Comparison of ENCODE assay signal across 25 mouse cellular contexts in the genomic region with DNA sequence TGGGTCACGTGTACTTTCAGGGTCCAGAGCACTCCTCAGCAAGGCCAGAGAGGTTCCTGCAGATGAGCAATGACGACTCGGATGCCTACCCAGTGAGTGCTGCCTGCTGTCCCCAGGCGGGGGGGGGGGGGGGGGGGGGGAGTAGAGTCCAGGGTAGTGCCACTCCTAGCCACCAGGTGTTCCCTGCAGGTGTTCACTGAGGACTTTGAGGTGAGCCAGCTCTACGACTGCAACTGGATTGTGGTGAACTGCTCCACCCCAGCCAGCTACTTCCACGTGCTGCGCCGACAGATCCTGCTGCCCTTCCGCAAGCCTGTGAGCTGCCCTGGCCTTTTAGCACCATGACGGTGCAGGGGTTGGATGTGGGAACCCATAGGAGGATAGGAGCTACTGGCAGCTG. TPM values are rescaled to one million over a fixed set of nuclear protein-coding genes. Genes with fewer than 3 reads are reported as not detected.
A peak's percentile ranks its signal among the peaks of the same experiment; 100 is the strongest.
DNase-seq lines count a peak whose midpoint lies in the region; ATAC-seq lines count a peak whose summit lies in the region.
"Had no signal": no experiment of that assay in that cellular context is flagged by ENCODE, and none has a peak within 500 bp of the region (broad histone marks: within the 10 kb centered on the region; RNA-seq: fewer than 3 reads in every experiment).

No protein-coding gene starts in this region.

- H3K27me3 ChIP-seq in lung, embryonic 15.5 days, result no peaks in the 10 kb centered on the region
- H3K27me3 ChIP-seq in neural tube, embryonic 15.5 days (replicated peaks), result no peaks in the 10 kb centered on the region
- H3K27me3 ChIP-seq: embryonic facial prominence, embryonic 13.5 days; embryonic facial prominence, embryonic 15.5 days; forebrain, embryonic 12.5 days had no signal

- H3K36me3 ChIP-seq in lung, embryonic 15.5 days, result no peaks in the 10 kb centered on the region
- peaks cover 26% of the 10 kb centered on the region for H3K36me3 ChIP-seq in neural tube, embryonic 15.5 days

- peak; percentile 11; the same call in 1 of the 2 replicates for ATAC-seq in lung, embryonic 15.5 days (ENCODE audit: borderline replicate concordance, extremely low read depth, low FRiP score, low TSS enrichment)
- no peak for ATAC-seq in neural tube, embryonic 15.5 days (ENCODE audit: low FRiP score)
- ATAC-seq: forebrain, embryonic 14.5 days; forebrain, embryonic 16.5 days had no signal

- no peak overlapping the region for H3K4me2 ChIP-seq in lung, embryonic 15.5 days
- no peak overlapping the region for H3K4me2 ChIP-seq in neural tube, embryonic 15.5 days
- H3K4me2 ChIP-seq: embryonic facial prominence, embryonic 13.5 days; embryonic facial prominence, embryonic 15.5 days; forebrain, embryonic 12.5 days had no signal

- DNase-seq in adrenal gland, postnatal 14 days, result peak; percentile 12
- DNase-seq in adrenal gland, adult 8-10 months, result no peak
- DNase-seq in lung, postnatal 4 days, result no peak
- DNase-seq: adrenal gland, postnatal 10 days; adrenal gland, postnatal 36 days; cerebellum, adult 11 months; cerebellum, adult 18-20 months; cerebellum, adult 8-10 months; cerebellum, adult 9-11 months; cerebellum, postnatal 14 days; cerebellum, postnatal 36 days; embryo, embryonic 11 days had no signal

- WGBS in lung, embryonic 15.5 days, result 73% methylated on average over 9 of the region's 10 CpGs
- 87% methylated on average over 9 of the region's 10 CpGs for WGBS in neural tube, embryonic 15.5 days

- H3K27ac ChIP-seq in lung, embryonic 15.5 days, result no peak overlapping the region
- no peak overlapping the region for H3K27ac ChIP-seq in neural tube, embryonic 15.5 days (replicated peaks)
- H3K27ac ChIP-seq: embryonic facial prominence, embryonic 13.5 days; embryonic facial prominence, embryonic 15.5 days; forebrain, embryonic 10.5 days; forebrain, embryonic 12.5 days had no signal

- no peaks in the 10 kb centered on the region for H3K4me1 ChIP-seq in lung, embryonic 15.5 days
- H3K4me1 ChIP-seq in neural tube, embryonic 15.5 days, result no peaks in the 10 kb centered on the region
- H3K4me1 ChIP-seq: embryonic facial prominence, embryonic 13.5 days; embryonic facial prominence, embryonic 15.5 days; forebrain, embryonic 10.5 days; forebrain, embryonic 12.5 days had no signal

- H3K9me3 ChIP-seq in lung, embryonic 15.5 days, result no peaks in the 10 kb centered on the region
- H3K9me3 ChIP-seq in neural tube, embryonic 15.5 days (replicated peaks), result no peaks in the 10 kb centered on the region
- H3K9me3 ChIP-seq: embryonic facial prominence, embryonic 13.5 days; embryonic facial prominence, embryonic 15.5 days; forebrain, embryonic 10.5 days; forebrain, embryonic 12.5 days had no signal

- no peak overlapping the region for H3K4me3 ChIP-seq in lung, embryonic 15.5 days
- no peak overlapping the region for H3K4me3 ChIP-seq in neural tube, embryonic 15.5 days (replicated peaks)
- H3K4me3 ChIP-seq: embryonic facial prominence, embryonic 13.5 days; embryonic facial prominence, embryonic 15.5 days; erythroblast, embryonic 14.5 days; forebrain, embryonic 10.5 days; forebrain, embryonic 12.5 days had no signal

- no peak overlapping the region for H3K9ac ChIP-seq in lung, embryonic 15.5 days
- H3K9ac ChIP-seq in neural tube, embryonic 15.5 days (replicated peaks), result no peak overlapping the region
- H3K9ac ChIP-seq: embryonic facial prominence, embryonic 13.5 days; embryonic facial prominence, embryonic 15.5 days; forebrain, embryonic 12.5 days had no signal

RNA-seq across cellular contexts. Expression of a gene that starts 22.9 kb away (rescaled TPM):
- 7.6 and 8.0 TPM in 2 replicates for total RNA-seq in adrenal gland, postnatal 14 days (2021)
- 10 to 100 TPM; 12.2 to 18.3 (median 15.2) TPM for total RNA-seq in adrenal gland, adult 8-10 months (2022)
- 10.1 and 10.3 TPM in 2 replicates for polyA plus RNA-seq in lung, embryonic 15.5 days (2015; fragmentation: Nextera tagmentation; extraction: Ambion mirVana)
- polyA plus RNA-seq in neural tube, embryonic 15.5 days (2015; fragmentation: Nextera tagmentation; extraction: Ambion mirVana), result 19.1 and 21.7 TPM in 2 replicates
- polyA plus RNA-seq: erythroblast, embryonic 14.5 days had no signal

RNA-seq across cellular contexts. Expression of a gene that starts 43.5 kb away (rescaled TPM):
- not detected in 2 replicates for total RNA-seq in adrenal gland, postnatal 14 days (2021)
- not detected for total RNA-seq in adrenal gland, adult 8-10 months (2022)
- polyA plus RNA-seq in lung, embryonic 15.5 days (2015; fragmentation: Nextera tagmentation; extraction: Ambion mirVana), result 0.41 TPM in 1 of 2 replicates, not detected in the other
- polyA plus RNA-seq in neural tube, embryonic 15.5 days (2015; fragmentation: Nextera tagmentation; extraction: Ambion mirVana), result 0.29 TPM in 1 of 2 replicates, not detected in the other
- total RNA-seq: adrenal gland, postnatal 10 days; adrenal gland, postnatal 36 days; common myeloid progenitor, adult 5-6 weeks; MEL had no signal
- polyA plus RNA-seq: C2C12; embryonic facial prominence, embryonic 13.5 days; erythroblast, embryonic 14.5 days; forebrain, embryonic 10.5 days; forebrain, embryonic 12.5 days; frontal cortex, adult 2 months had no signal
